Mouse (Mus musculus) heart, embryonic 16.5 days (tissue): ENCODE results near the gene Serpinb1a. TPM values are rescaled to one million over a fixed set of nuclear protein-coding genes. Genes with fewer than 3 reads are reported as not detected.
"Not testable (repeated sequence)": the region's sequence is repeated elsewhere in the genome, so short reads cannot be mapped to it uniquely, and the experiment has no call there.

ENCODE experiments used
- ATAC-seq: fragments of 200-750 bp; cut with Nextera tagmentation; replicated peaks from 2 replicates; pipeline ENCODE4 v1.8.0; 2017; ENCODE audit warnings: moderate number of reproducible peaks; ENCODE audit not compliant: insufficient read depth, low FRiP score; ENCODE audit errors: extremely low read depth
- H3K27ac ChIP-seq: fragments of 300-500 bp; sonication (generic); 2 replicates; pipeline ENCODE4 v1.5.1; 2014; ENCODE audit warnings: mild to moderate bottlenecking, low read length, control low read depth, moderate library complexity
- H3K27me3 ChIP-seq: fragments of 300-500 bp; sonication (generic); 2 replicates; pipeline ENCODE4 v1.6.1; 2014; ENCODE audit warnings: low read length, mixed read lengths; ENCODE audit not compliant: control insufficient read depth, insufficient read depth
- H3K36me3 ChIP-seq: fragments of 300-500 bp; sonication (generic); 2 replicates; pipeline ENCODE4 v1.6.1; 2014; ENCODE audit not compliant: control insufficient read depth, insufficient read depth
- H3K4me1 ChIP-seq: fragments of 300-500 bp; sonication (generic); 2 replicates; pipeline ENCODE4 v1.6.1; 2014; ENCODE audit warnings: low read length, mixed read lengths; ENCODE audit not compliant: control insufficient read depth, insufficient read depth
- H3K4me2 ChIP-seq: fragments of 300-500 bp; sonication (generic); 2 replicates; pipeline ENCODE4 v1.6.1; 2014; ENCODE audit warnings: low read depth, mild to moderate bottlenecking, control low read depth, low read length
- H3K4me3 ChIP-seq: fragments of 300-500 bp; sonication (generic); 2 replicates; pipeline ENCODE4 v1.5.1; 2014; ENCODE audit warnings: mild to moderate bottlenecking, control low read depth, low read length
- H3K9ac ChIP-seq: fragments of 300-500 bp; sonication (generic); 2 replicates; pipeline ENCODE4 v1.6.1; 2014; ENCODE audit warnings: low read length, control low read depth
- H3K9me3 ChIP-seq: fragments of 300-500 bp; sonication (generic); replicated peaks from 2 replicates; pipeline ENCODE4 v1.6.1; 2016; ENCODE audit warnings: low read length; ENCODE audit not compliant: control insufficient read depth
- WGBS: fragments of 180-500 bp; shearing (Covaris S2); extraction: QIAGEN DNeasy Blood & Tissue Kit; methylation state at CpG from one replicate; pipeline ENCODE4 v1.1.7; 2014; 5-methylcytosine and 5-hydroxymethylcytosine counted together
- polyA plus RNA-seq: library from polyadenylated mRNA; unstranded; fragments of >200 nt; fragmentation: Nextera tagmentation; extraction: Ambion mirVana; gene quantifications from 2 replicates; pipeline ENCODE4 v1.2.1, GENCODE M21; 2015

Serpinb1a gene
- polyA plus RNA-seq, 1 experiment from 2014 or later: 14.7 TPM

DNA sequence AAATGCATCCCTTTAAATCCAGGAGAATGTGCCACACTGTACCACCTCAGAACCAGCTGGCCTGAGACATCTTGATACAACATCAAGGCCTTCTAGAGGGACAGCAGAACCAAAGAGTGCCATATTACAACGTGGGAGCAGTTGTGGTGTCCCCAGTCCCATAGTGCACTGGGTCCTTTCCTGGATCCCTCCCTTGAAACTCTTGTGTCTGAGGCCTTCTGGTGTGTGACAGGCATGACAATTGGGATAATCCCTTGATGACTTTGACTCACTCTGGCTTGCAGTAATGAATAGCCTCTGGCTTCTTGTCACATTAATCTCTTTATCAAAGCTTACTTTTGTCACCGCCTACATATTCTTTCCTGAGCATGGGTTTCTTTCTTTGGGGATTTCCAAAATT lies 16.0 kb upstream of the Serpinb1a start:
- Histone ChIP-seq H3K4me2 (no peak overlapping the region), H3K27ac (no peak overlapping the region), H3K4me1 (no peaks in the 10 kb centered on the region), H3K36me3 (no peaks in the 10 kb centered on the region), H3K9me3 (no peaks in the 10 kb centered on the region), H3K27me3 (no peaks in the 10 kb centered on the region), H3K9ac (no peak overlapping the region), H3K4me3 (no peak overlapping the region)
- ATAC-seq: no peak
- 65% methylated on average over 2 of the region's 2 CpGs for WGBS

DNA sequence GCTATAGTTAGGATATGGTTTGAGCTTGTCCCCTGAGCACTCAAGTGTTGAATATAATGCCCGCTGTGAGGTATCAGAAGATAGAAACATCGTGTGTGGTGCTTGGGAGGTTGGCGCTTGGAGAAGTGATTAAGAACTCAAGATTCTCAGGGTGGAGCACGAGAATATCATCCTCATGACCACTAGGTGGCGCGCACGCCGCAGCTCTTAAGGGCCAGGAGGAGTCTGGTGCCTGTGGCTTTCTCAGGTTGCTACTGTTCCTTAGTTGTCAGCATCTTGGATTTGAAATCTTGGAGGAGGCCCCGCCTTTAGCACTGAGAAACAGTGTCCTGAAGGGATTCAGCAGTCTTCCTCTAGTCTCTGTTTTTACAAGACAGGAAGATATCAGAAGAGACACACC lies 15.5 kb upstream of the Serpinb1a start:
- no peaks in the 10 kb centered on the region for H3K9me3 ChIP-seq
- no peaks in the 10 kb centered on the region for H3K36me3 ChIP-seq
- no peak; the same call in 1 of the 2 replicates for ATAC-seq
- 2% methylated on average over 9 of the region's 9 CpGs for WGBS
- H3K27ac ChIP-seq: no peak overlapping the region
- H3K27me3 ChIP-seq: no peaks in the 10 kb centered on the region
- H3K9ac ChIP-seq: no peak overlapping the region
- no peak overlapping the region for H3K4me3 ChIP-seq
- H3K4me1 ChIP-seq: no peaks in the 10 kb centered on the region
- no peak overlapping the region for H3K4me2 ChIP-seq

DNA sequence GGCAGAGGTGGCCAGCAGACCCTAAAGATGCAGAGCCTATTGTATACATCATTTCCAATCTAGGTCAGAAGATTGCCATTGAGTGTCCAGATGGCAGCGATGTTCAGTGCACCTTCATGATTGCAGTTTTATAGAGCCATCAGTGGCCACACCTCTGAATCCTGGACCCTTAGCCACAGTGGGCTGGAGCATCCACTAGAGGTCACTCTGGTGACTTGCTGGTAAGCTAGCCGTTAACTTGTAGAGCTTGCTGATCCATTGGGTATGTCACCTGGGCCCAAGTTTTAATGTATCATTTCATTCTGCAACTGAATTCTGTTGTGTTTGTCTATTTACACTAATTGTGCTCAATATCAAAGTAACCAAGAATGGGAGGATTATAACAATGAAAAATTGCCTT lies 14.6 kb upstream of the Serpinb1a start:
- no peaks in the 10 kb centered on the region for H3K27me3 ChIP-seq
- H3K4me1 ChIP-seq: no peaks in the 10 kb centered on the region
- H3K36me3 ChIP-seq: no peaks in the 10 kb centered on the region
- no peak overlapping the region for H3K4me3 ChIP-seq
- H3K27ac ChIP-seq: no peak overlapping the region
- whole genome bisulfite sequencing: 42% methylated on average over 2 of the region's 2 CpGs
- no peak overlapping the region for H3K9ac ChIP-seq
- no peak overlapping the region for H3K4me2 ChIP-seq
- no peak for ATAC-seq
- H3K9me3 ChIP-seq: no peaks in the 10 kb centered on the region

DNA sequence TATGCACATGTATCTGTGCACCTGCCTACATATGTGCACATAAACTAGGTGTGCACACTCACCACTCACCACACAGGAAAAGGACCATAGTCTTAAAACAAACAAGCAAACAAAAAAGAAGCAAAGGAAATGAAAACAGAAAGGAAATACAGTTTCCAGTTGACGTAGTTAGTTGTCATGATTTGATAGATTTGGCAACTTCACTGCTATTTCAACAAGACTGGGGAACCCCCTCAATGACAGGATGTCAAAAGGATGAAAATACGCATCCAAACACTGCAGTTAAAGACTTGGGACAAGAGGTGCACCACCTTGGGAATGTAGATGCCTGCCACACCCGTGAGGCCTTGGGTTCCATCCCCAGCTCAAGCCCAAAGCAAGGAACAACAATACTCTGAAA lies 13.5 kb upstream of the Serpinb1a start:
- not testable (repeated sequence) for H3K27ac ChIP-seq, ATAC-seq, H3K36me3 ChIP-seq, H3K4me1 ChIP-seq, H3K9ac ChIP-seq, H3K9me3 ChIP-seq, H3K27me3 ChIP-seq, H3K4me3 ChIP-seq, H3K4me2 ChIP-seq
- 76% methylated on average over 2 of the region's 3 CpGs for WGBS

DNA sequence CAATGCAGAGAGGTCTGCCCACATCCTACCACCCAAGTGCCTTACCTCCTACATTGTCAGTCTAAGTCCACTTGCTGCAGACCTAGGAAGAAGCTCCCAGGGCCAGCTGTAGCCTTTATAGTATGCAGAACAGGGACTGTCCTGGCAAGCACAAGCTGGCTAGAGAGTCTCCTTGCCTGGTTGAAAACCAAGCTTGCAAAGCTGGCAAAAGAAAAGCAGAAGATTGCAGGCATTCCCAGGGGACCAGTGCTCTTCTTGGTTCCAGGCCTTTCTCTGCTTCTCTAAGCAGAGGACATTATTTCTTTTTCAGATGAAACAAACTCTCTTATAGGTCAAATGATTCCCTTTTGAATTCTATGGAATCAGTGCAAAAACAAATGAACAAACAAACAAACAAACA lies 12.5 kb upstream of the Serpinb1a start:
- H3K9me3 ChIP-seq: no peaks in the 10 kb centered on the region
- no peak overlapping the region for H3K4me2 ChIP-seq
- no peak overlapping the region for H3K4me3 ChIP-seq
- no peaks in the 10 kb centered on the region for H3K36me3 ChIP-seq
- no peak overlapping the region for H3K9ac ChIP-seq
- ATAC-seq: no peak
- H3K27ac ChIP-seq: no peak overlapping the region
- no peaks in the 10 kb centered on the region for H3K27me3 ChIP-seq
- no peaks in the 10 kb centered on the region for H3K4me1 ChIP-seq

DNA sequence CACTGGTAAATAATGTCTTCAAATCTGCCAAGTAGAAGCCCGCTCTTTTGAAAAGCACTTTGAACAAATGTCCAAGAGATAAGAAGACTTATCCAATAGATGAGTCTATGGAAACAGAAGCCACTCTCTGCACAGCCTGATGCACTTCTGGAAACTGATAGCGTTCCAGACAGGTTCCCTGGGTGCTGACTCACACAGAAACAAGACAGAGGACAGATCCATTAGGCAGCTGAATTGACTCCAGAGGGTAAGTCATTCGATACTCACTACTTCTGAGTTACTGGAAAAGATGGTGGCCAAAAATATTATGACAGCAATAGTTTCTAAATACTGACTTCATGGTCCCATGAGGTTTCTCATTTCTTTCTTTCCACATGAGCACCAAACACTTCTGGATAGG lies 9.8 kb upstream of the Serpinb1a start:
- WGBS: 34% methylated on average over 3 of the region's 3 CpGs
- Histone ChIP-seq H3K9me3 (no peaks in the 10 kb centered on the region), H3K27ac (no peak overlapping the region), H3K4me3 (no peak overlapping the region), H3K9ac (no peak overlapping the region), H3K27me3 (no peaks in the 10 kb centered on the region), H3K4me2 (no peak overlapping the region), H3K36me3 (no peaks in the 10 kb centered on the region), H3K4me1 (no peaks in the 10 kb centered on the region)
- no peak for ATAC-seq

DNA sequence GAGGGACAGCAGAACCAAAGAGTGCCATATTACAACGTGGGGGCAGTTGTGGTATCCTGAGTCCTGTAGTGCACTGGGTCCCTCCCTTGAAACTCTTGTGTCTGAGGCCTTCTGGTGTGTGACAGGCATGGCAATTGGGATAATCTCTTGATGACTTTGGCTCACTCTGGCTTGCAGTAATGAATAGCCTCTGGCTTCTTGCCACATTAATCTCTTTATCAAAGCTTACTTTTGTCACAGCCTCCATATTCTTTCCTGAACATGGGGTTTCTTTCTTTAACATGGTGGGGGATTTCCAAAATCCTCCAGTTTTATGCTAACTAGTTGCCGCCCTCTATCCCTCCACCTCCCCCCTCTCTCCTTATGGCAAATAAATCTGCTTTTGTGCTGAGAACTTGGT lies 2.1 kb upstream of the Serpinb1a start:
- Histone ChIP-seq H3K9me3 (no peaks in the 10 kb centered on the region), H3K4me3 (no peak overlapping the region), H3K4me1 (peaks cover 5% of the 10 kb centered on the region), H3K4me2 (no peak overlapping the region), H3K27ac (no peak overlapping the region), H3K27me3 (no peaks in the 10 kb centered on the region), H3K36me3 (no peaks in the 10 kb centered on the region), H3K9ac (no peak overlapping the region)
- ATAC-seq: no peak
- 81% methylated on average over 2 of the region's 2 CpGs for WGBS

DNA sequence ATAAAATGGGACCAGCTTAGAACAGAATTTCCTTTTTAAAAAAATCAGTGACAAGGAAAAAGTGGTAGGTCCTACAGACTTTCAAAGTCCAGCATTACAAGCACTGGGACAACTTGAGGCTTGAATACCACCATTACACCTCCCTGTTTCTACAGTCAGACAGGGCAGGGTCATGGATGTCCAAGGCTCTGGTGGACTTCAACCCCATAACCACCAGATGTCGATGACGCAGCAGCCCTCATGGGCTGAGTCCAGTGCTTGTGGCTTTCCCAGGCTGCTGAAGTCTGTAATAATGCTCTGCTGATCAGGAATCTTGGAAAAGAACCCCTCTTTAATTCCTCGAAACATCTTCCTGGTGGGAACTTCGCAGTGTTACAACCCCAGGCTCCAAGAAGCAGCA lies 1.6 kb upstream of the Serpinb1a start:
- ATAC-seq: no peak
- 90% methylated on average over 4 of the region's 4 CpGs for WGBS
- H3K4me2 ChIP-seq: no peak overlapping the region
- no peak overlapping the region for H3K4me3 ChIP-seq
- no peaks in the 10 kb centered on the region for H3K36me3 ChIP-seq
- H3K9ac ChIP-seq: no peak overlapping the region
- H3K9me3 ChIP-seq: no peaks in the 10 kb centered on the region
- no peak overlapping the region for H3K27ac ChIP-seq
- no peaks in the 10 kb centered on the region for H3K27me3 ChIP-seq
- H3K4me1 ChIP-seq: peaks cover 5% of the 10 kb centered on the region

DNA sequence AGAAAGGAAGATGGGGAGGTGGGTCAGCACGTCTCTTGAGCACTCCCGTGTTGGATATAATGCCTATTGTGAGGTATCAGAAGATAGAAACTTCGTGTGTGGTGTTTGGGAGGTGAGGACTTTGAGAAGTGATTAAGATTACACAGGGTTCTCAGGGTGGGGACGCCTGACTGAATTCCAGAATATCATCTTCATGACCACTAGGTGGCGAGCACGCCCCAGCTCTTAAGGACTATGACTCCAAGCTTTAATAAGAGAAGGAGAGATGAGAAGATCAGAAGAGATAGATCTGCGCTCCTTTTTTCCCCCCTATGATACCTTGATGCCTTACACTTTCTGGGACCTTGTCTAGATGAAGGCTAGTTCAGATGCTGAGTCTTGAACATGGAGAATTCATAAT lies 982 bp upstream of the Serpinb1a start:
- 0 out of 2 replicates have a peak, but pooled peaks have one; percentile 70 for ATAC-seq
- no peaks in the 10 kb centered on the region for H3K9me3 ChIP-seq
- WGBS: 9% methylated on average over 7 of the region's 7 CpGs

DNA sequence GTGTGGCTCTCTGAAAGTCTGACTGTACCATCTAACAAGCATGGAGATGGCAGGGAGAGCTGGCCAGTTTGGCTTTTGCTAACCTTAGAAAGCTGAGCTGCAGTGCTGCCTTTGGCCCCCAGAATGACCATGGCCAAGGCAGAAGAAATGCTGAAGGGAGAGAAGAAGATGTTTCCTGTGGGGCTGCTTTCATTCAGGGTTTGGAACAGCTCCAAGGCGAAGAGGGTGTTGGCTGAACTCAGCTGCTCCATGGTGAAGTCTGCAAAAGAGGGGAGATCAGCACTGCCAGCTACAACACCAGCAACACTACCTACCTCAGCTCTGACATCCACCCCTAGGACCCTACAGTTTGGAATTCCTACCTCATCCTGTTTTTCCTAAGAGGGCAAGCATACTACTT lies 829 bp downstream of the Serpinb1a start:
- 0 out of 2 replicates have a peak overlapping the region, but pooled peaks have one; percentile 11 for H3K4me2 ChIP-seq
- H3K27ac ChIP-seq: no peak overlapping the region
- no peak; the same call in 1 of the 2 replicates for ATAC-seq
- H3K4me1 ChIP-seq: peaks cover 5% of the 10 kb centered on the region
- WGBS: 50% methylated on average over 1 of the region's 1 CpGs
- H3K9ac ChIP-seq: no peak overlapping the region
- H3K9me3 ChIP-seq: no peaks in the 10 kb centered on the region
- no peak overlapping the region for H3K4me3 ChIP-seq
- no peaks in the 10 kb centered on the region for H3K27me3 ChIP-seq
- H3K36me3 ChIP-seq: no peaks in the 10 kb centered on the region

More for the DNA sequence above, 982 bp upstream of the Serpinb1a start:
- Histone ChIP-seq H3K9ac (no peak overlapping the region), H3K27ac (no peak overlapping the region), H3K36me3 (no peaks in the 10 kb centered on the region), H3K4me2 (no peak overlapping the region), H3K4me3 (no peak overlapping the region), H3K27me3 (no peaks in the 10 kb centered on the region), H3K4me1 (peaks cover 5% of the 10 kb centered on the region)
